Mouse (Mus musculus) cerebellum, adult 11-12 months (tissue): ENCODE data around the gene 3110040N11Rik.

Source experiments
- DNase-seq: peaks from one replicate; pipeline ENCODE4 v3.0.0; 2022

Gene 3110040N11Rik

DNA sequence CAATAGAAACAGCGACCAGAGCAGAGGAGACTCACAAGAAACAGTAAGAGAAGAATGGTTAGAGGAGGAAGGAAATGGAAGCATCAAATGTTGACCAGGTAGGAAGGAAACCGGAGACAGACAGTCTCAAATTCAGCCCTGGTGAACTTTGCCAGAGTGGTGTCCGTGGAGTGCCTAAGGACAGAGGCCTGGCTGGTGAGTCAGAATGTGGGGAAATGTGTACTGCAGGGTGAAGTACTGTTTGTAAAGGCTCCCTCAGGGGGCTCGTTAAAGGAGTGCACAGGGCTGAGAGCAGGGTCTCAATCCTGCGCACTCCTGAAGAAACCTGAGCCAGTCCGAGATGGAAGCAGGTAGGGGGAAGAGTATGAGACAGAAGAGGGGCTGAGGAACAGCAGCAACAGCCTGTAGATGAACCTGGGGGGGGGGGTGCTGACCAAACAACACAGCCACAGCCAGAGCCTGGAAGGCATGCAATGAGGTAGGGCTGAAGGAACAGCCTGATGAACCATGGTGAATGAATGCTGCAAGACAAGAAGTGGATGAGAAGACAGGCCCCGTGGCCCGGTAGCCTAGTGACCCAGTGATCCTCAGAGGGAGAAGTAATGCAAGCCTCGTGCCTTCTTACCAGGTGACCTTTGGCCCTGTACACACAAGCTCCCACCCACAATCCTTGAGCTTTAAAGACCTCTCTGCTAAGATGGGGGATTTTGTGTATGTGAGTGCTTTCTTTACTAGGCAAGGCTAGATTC is 53.8 kb downstream of the 3110040N11Rik start:
- no peak for DNase-seq

DNA sequence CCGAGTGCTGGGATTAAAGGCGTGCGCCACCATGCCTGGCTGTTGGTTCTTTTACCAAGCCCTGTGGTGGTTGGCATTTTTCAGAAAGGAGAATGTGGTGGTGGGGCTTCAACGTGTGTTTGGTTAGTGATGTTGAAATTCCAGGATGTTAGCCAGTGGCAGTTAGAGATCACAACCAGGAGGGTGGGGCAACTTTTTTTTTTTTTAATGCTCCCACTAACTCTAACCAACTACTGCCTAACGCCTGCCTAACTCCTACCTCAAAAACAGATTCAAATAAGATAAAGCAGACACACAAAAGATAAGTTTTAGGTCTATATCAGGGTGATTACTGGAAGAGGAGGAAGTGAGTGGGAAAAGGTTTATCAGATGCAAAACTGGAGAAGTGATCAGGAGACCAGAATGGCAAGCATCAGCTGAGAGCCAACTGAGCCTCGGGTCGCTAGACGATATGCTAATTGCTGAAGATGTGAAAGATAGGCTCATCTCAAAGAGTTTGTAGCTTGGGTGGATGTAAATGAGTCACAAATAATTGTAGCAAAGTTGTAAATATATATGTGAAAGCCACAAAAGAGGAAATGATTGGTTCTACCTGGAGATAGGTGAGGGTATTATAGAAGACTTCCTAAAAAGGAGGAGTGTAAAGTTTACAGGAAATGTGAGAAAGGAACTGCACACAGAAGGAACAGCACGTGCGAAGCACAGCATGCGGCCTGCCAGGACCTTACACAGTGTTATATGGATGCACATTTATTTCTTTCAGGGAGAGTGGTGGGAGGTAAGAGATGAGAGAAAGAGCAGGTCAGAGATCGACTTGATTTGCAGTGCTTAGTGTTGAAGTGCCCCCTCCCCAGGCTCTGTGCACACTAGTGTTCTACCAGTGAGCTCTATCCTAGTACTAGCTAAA is 56.8 kb downstream of the 3110040N11Rik start:
- no peak for DNase-seq
